Mouse (Mus musculus) kidney, postnatal 0 days (tissue): Measurements from ENCODE around the gene Adam10. TPM values are rescaled to one million over a fixed set of nuclear protein-coding genes. Genes with fewer than 3 reads are reported as not detected.
A peak's percentile ranks its signal among the peaks of the same experiment; 100 is the strongest.

Source experiments
- ATAC-seq: fragments of 200-750 bp; cut with Nextera tagmentation; replicated peaks from 2 replicates; pipeline ENCODE4 v1.8.0; 2017; ENCODE audit warnings: low read depth, moderate number of reproducible peaks, moderate TSS enrichment, moderate library complexity; ENCODE audit not compliant: low FRiP score
- DNase-seq: peaks from one replicate; pipeline ENCODE4 v3.0.0-alpha.2; 2016; ENCODE audit warnings: low spot score
- H3K27ac ChIP-seq: fragments of 300-500 bp; sonication (generic); 2 replicates; pipeline ENCODE4 v1.5.1; 2014; ENCODE audit warnings: mild to moderate bottlenecking
- H3K27me3 ChIP-seq: fragments of 300-500 bp; sonication (generic); 2 replicates; pipeline ENCODE4 v1.6.1; 2014; ENCODE audit warnings: low read length, mixed read lengths; ENCODE audit not compliant: insufficient read depth
- H3K36me3 ChIP-seq: fragments of 300-500 bp; sonication (generic); 2 replicates; pipeline ENCODE4 v1.6.1; 2014; ENCODE audit warnings: low read length, mixed read lengths; ENCODE audit not compliant: insufficient read depth
- H3K4me1 ChIP-seq: fragments of 300-500 bp; sonication (generic); replicated peaks from 2 replicates; pipeline ENCODE4 v1.6.1; 2014; ENCODE audit warnings: antibody characterized with exemption, low read length, mixed read lengths; ENCODE audit not compliant: insufficient read depth
- H3K4me2 ChIP-seq: fragments of 300-500 bp; sonication (generic); 2 replicates; pipeline ENCODE4 v1.6.1; 2014; ENCODE audit warnings: mild to moderate bottlenecking, low read length, moderate library complexity, mixed read lengths
- H3K4me3 ChIP-seq: fragments of 300-500 bp; sonication (generic); replicated peaks from 2 replicates; pipeline ENCODE4 v1.5.1; 2014; ENCODE audit warnings: low read depth, low read length
- H3K9ac ChIP-seq: fragments of 300-500 bp; sonication (generic); 2 replicates; pipeline ENCODE4 v1.6.1; 2014; ENCODE audit warnings: low read depth, low read length
- H3K9me3 ChIP-seq: fragments of 300-500 bp; sonication (generic); replicated peaks from 2 replicates; pipeline ENCODE4 v1.6.1; 2016; ENCODE audit warnings: low read length, inconsistent platforms, mixed read lengths
- CTCF ChIP-seq: IDR thresholded peaks from 2 replicates; pipeline ENCODE4 v1.5.1; 2016; ENCODE audit warnings: antibody characterized with exemption, low read depth, mild to moderate bottlenecking, moderate library complexity
- WGBS: fragments of 180-500 bp; shearing (Covaris S2); extraction: QIAGEN DNeasy Blood & Tissue Kit; methylation state at CpG from one replicate; pipeline ENCODE4 v1.1.7; 2014; 5-methylcytosine and 5-hydroxymethylcytosine counted together
- polyA plus RNA-seq: library from polyadenylated mRNA; unstranded; fragments of >200 nt; fragmentation: Nextera tagmentation; extraction: Ambion mirVana; gene quantifications from 2 replicates; pipeline ENCODE4 v1.2.1, GENCODE M21; 2015

Adam10 gene
- polyA plus RNA-seq, 1 experiment from 2014 or later, result 70.5 TPM

- 93% methylated on average over 2 of the region's 2 CpGs for WGBS
- Histone ChIP-seq H3K4me3 (no peak overlapping the region), H3K27ac (no peak overlapping the region), H3K9me3 (no peaks in the 10 kb centered on the region), H3K4me1 (no peaks in the 10 kb centered on the region; the same call in 1 of the 2 replicates), H3K36me3 (no peaks in the 10 kb centered on the region), H3K4me2 (no peak overlapping the region), H3K27me3 (no peaks in the 10 kb centered on the region), H3K9ac (no peak overlapping the region)
- no peak; the same call in 1 of the 2 replicates for TF ChIP-seq CTCF
- no peak for ATAC-seq
- DNase-seq, result no peak
These were observed 16.9 kb downstream of the Adam10 start for GRCm38 (mm10) chr9:70695723-70696122.

GRCm38 (mm10) chr9:70698090-70698489, 19.3 kb downstream of the Adam10 start:
- no peaks in the 10 kb centered on the region for H3K36me3 ChIP-seq
- TF ChIP-seq CTCF, result no peak
- H3K9ac ChIP-seq, result no peak overlapping the region
- H3K27ac ChIP-seq, result no peak overlapping the region
- 91% methylated on average over 1 of the region's 1 CpGs for WGBS
- H3K4me3 ChIP-seq, result no peak overlapping the region
- DNase-seq, result no peak
- H3K9me3 ChIP-seq, result no peaks in the 10 kb centered on the region
- H3K4me1 ChIP-seq, result no peaks in the 10 kb centered on the region
- ATAC-seq, result no peak
- no peak overlapping the region for H3K4me2 ChIP-seq
- no peaks in the 10 kb centered on the region for H3K27me3 ChIP-seq

- WGBS, result 93% methylated on average over 5 of the region's 5 CpGs
- H3K4me2 ChIP-seq, result no peak overlapping the region
- H3K4me3 ChIP-seq, result no peak overlapping the region
- peaks cover 3% of the 10 kb centered on the region; the same call in 1 of the 2 replicates for H3K36me3 ChIP-seq
- TF ChIP-seq CTCF, result no peak
- no peaks in the 10 kb centered on the region for H3K9me3 ChIP-seq
- no peak overlapping the region for H3K9ac ChIP-seq
- DNase-seq, result no peak
- no peak for ATAC-seq
- no peaks in the 10 kb centered on the region for H3K4me1 ChIP-seq
- no peaks in the 10 kb centered on the region for H3K27me3 ChIP-seq
- no peak overlapping the region for H3K27ac ChIP-seq
These were observed 24.9 kb downstream of the Adam10 start for GRCm38 (mm10) chr9:70703597-70704203.

GRCm38 (mm10) chr9:70706444-70706843, 27.6 kb downstream of the Adam10 start:
- no peaks in the 10 kb centered on the region for H3K27me3 ChIP-seq
- no peak for TF ChIP-seq CTCF
- no peaks in the 10 kb centered on the region for H3K9me3 ChIP-seq
- no peak for DNase-seq
- H3K4me2 ChIP-seq, result no peak overlapping the region
- H3K4me3 ChIP-seq, result no peak overlapping the region
- no peak for ATAC-seq
- 86% methylated on average over 1 of the region's 1 CpGs for WGBS
- no peaks in the 10 kb centered on the region for H3K4me1 ChIP-seq
- H3K9ac ChIP-seq, result no peak overlapping the region
- no peak overlapping the region for H3K27ac ChIP-seq
- peaks cover 3% of the 10 kb centered on the region; the same call in 1 of the 2 replicates for H3K36me3 ChIP-seq

GRCm38 (mm10) chr9:70729544-70729943, 50.7 kb downstream of the Adam10 start:
- ATAC-seq, result no peak
- no peak overlapping the region for H3K9ac ChIP-seq
- WGBS, result 83% methylated on average over 2 of the region's 2 CpGs
- H3K27ac ChIP-seq, result no peak overlapping the region
- no peak for DNase-seq
- H3K27me3 ChIP-seq, result no peaks in the 10 kb centered on the region
- no peaks in the 10 kb centered on the region for H3K9me3 ChIP-seq
- H3K4me3 ChIP-seq, result no peak overlapping the region
- no peak for TF ChIP-seq CTCF
- H3K36me3 ChIP-seq, result no peaks in the 10 kb centered on the region
- no peaks in the 10 kb centered on the region for H3K4me1 ChIP-seq
- H3K4me2 ChIP-seq, result no peak overlapping the region

GRCm38 (mm10) chr9:70731079-70731478, 52.3 kb downstream of the Adam10 start:
- no peaks in the 10 kb centered on the region for H3K36me3 ChIP-seq
- no peak overlapping the region for H3K4me2 ChIP-seq
- ATAC-seq (no peak), DNase-seq (no peak)
- no peaks in the 10 kb centered on the region for H3K27me3 ChIP-seq
- no peak overlapping the region for H3K27ac ChIP-seq
- TF ChIP-seq CTCF, result no peak
- no peaks in the 10 kb centered on the region for H3K9me3 ChIP-seq
- no peaks in the 10 kb centered on the region for H3K4me1 ChIP-seq
- no peak overlapping the region for H3K9ac ChIP-seq
- no peak overlapping the region for H3K4me3 ChIP-seq

GRCm38 (mm10) chr9:70733208-70733607, 54.4 kb downstream of the Adam10 start:
- H3K9ac ChIP-seq, result no peak overlapping the region
- ATAC-seq, result no peak
- H3K4me2 ChIP-seq, result no peak overlapping the region
- no peak overlapping the region for H3K4me3 ChIP-seq
- TF ChIP-seq CTCF, result no peak
- H3K9me3 ChIP-seq, result no peaks in the 10 kb centered on the region
- no peaks in the 10 kb centered on the region for H3K4me1 ChIP-seq
- H3K27ac ChIP-seq, result no peak overlapping the region
- DNase-seq, result peak; percentile 18
- H3K36me3 ChIP-seq, result no peaks in the 10 kb centered on the region
- WGBS, result 78% methylated on average over 2 of the region's 2 CpGs
- no peaks in the 10 kb centered on the region for H3K27me3 ChIP-seq
